Mouse (Mus musculus): ENCODE measurements around the gene Gm10277. TPM values are rescaled to one million over a fixed set of nuclear protein-coding genes. Genes with fewer than 3 reads are reported as not detected.

Gene Gm10277
- 0.92 and 1.4 TPM in 2 replicates for polyA plus RNA-seq (2014; fragmentation: Nextera tagmentation; extraction: Ambion mirVana)

GRCm38 (mm10) chr11:77787707-77788106, at the start of gene Gm10277:
TSS of gene Gm10277 (minus strand) at chr11:77787747.
- H3K4me3 ChIP-seq (ENCODE audit: low read length) = no peak within 1 kb of the TSS
- H3K4me2 ChIP-seq (replicated peaks; ENCODE audit: low read depth, low read length) = no peak within 1 kb of the TSS
- WGBS = 91% methylated on average over 5 of the region's 5 CpGs
- H3K27ac ChIP-seq (ENCODE audit: low read depth, low read length) = peak within 1 kb of the TSS; percentile 90; the same call in 1 of the 2 replicates
- no peak for ATAC-seq (ENCODE audit: low FRiP score, low TSS enrichment)
- no peaks in the 10 kb centered on the region for H3K36me3 ChIP-seq (ENCODE audit: control insufficient read depth, insufficient read depth, low read length)
- no peaks in the 10 kb centered on the region for H3K9me3 ChIP-seq (ENCODE audit: control insufficient read depth, low read length)
- H3K9ac ChIP-seq (ENCODE audit: low read depth, low read length) = no peak within 1 kb of the TSS
- H3K27me3 ChIP-seq (ENCODE audit: control insufficient read depth, insufficient read depth, low read length) = no peaks in the 10 kb centered on the region
- H3K4me1 ChIP-seq (ENCODE audit: control insufficient read depth, insufficient read depth, low read length) = peaks cover 52% of the 10 kb centered on the region

- H3K27me3 ChIP-seq (ENCODE audit: control insufficient read depth, insufficient read depth, low read length) = 0 out of 2 replicates have a peak, but pooled peaks cover 5% of the 10 kb centered on the region
- 0 out of 2 replicates have a peak, but pooled peaks cover 3% of the 10 kb centered on the region for H3K4me1 ChIP-seq (ENCODE audit: control insufficient read depth, insufficient read depth, low read length)
- peaks cover 23% of the 10 kb centered on the region for H3K36me3 ChIP-seq (ENCODE audit: control insufficient read depth, insufficient read depth, low read length)
- ATAC-seq (ENCODE audit: low FRiP score, low TSS enrichment) = no peak
- H3K9ac ChIP-seq (ENCODE audit: low read depth, low read length) = no peak overlapping the region
- H3K27ac ChIP-seq (ENCODE audit: low read depth, low read length) = no peak overlapping the region
- no peaks in the 10 kb centered on the region for H3K9me3 ChIP-seq (ENCODE audit: control insufficient read depth, low read length)
- H3K4me3 ChIP-seq (ENCODE audit: low read length) = no peak overlapping the region
- H3K4me2 ChIP-seq (replicated peaks; ENCODE audit: low read depth, low read length) = no peak overlapping the region
- 63% methylated on average over 4 of the region's 4 CpGs for WGBS
Observed at GRCm38 (mm10) chr11:77836751-77837150, 49.2 kb upstream of the Gm10277 start.

GRCm38 (mm10) chr11:77836290-77836689, 48.7 kb upstream of the Gm10277 start:
- no peak overlapping the region for H3K9ac ChIP-seq (ENCODE audit: low read depth, low read length)

GRCm38 (mm10) chr11:77835109-77835508, 47.6 kb upstream of the Gm10277 start:
- WGBS = 86% methylated on average over 3 of the region's 3 CpGs
- Histone ChIP-seq H3K27me3 (ENCODE audit: control insufficient read depth, insufficient read depth, low read length) (0 out of 2 replicates have a peak, but pooled peaks cover 5% of the 10 kb centered on the region), H3K36me3 (ENCODE audit: control insufficient read depth, insufficient read depth, low read length) (peaks cover 14% of the 10 kb centered on the region), H3K4me3 (ENCODE audit: low read length) (no peak overlapping the region), H3K4me1 (ENCODE audit: control insufficient read depth, insufficient read depth, low read length) (no peaks in the 10 kb centered on the region), H3K4me2 (replicated peaks; ENCODE audit: low read depth, low read length) (no peak overlapping the region), H3K9me3 (ENCODE audit: control insufficient read depth, low read length) (no peaks in the 10 kb centered on the region), H3K27ac (ENCODE audit: low read depth, low read length) (no peak overlapping the region), H3K9ac (ENCODE audit: low read depth, low read length) (no peak overlapping the region)
- ATAC-seq (ENCODE audit: low FRiP score, low TSS enrichment) = no peak

More at GRCm38 (mm10) chr11:77836290-77836689, 48.7 kb upstream of the Gm10277 start:
- no peak overlapping the region for H3K4me3 ChIP-seq (ENCODE audit: low read length)
- 88% methylated on average over 5 of the region's 5 CpGs for WGBS
- no peaks in the 10 kb centered on the region for H3K9me3 ChIP-seq (ENCODE audit: control insufficient read depth, low read length)
- H3K27ac ChIP-seq (ENCODE audit: low read depth, low read length) = no peak overlapping the region
- no peak overlapping the region for H3K4me2 ChIP-seq (replicated peaks; ENCODE audit: low read depth, low read length)
- ATAC-seq (ENCODE audit: low FRiP score, low TSS enrichment) = no peak
- 0 out of 2 replicates have a peak, but pooled peaks cover 2% of the 10 kb centered on the region for H3K4me1 ChIP-seq (ENCODE audit: control insufficient read depth, insufficient read depth, low read length)
- 0 out of 2 replicates have a peak, but pooled peaks cover 5% of the 10 kb centered on the region for H3K27me3 ChIP-seq (ENCODE audit: control insufficient read depth, insufficient read depth, low read length)
- H3K36me3 ChIP-seq (ENCODE audit: control insufficient read depth, insufficient read depth, low read length) = peaks cover 21% of the 10 kb centered on the region

GRCm38 (mm10) chr11:77832541-77832940, 45.0 kb upstream of the Gm10277 start:
- no peaks in the 10 kb centered on the region for H3K9me3 ChIP-seq (ENCODE audit: control insufficient read depth, low read length)
- peaks cover 24% of the 10 kb centered on the region for H3K36me3 ChIP-seq (ENCODE audit: control insufficient read depth, insufficient read depth, low read length)
- H3K9ac ChIP-seq (ENCODE audit: low read depth, low read length) = no peak overlapping the region
- H3K27me3 ChIP-seq (ENCODE audit: control insufficient read depth, insufficient read depth, low read length) = no peaks in the 10 kb centered on the region
- 89% methylated on average over 4 of the region's 4 CpGs for WGBS
- no peak overlapping the region for H3K4me2 ChIP-seq (replicated peaks; ENCODE audit: low read depth, low read length)
- no peak overlapping the region for H3K4me3 ChIP-seq (ENCODE audit: low read length)
- no peak overlapping the region for H3K27ac ChIP-seq (ENCODE audit: low read depth, low read length)
- H3K4me1 ChIP-seq (ENCODE audit: control insufficient read depth, insufficient read depth, low read length) = no peaks in the 10 kb centered on the region
- no peak for ATAC-seq (ENCODE audit: low FRiP score, low TSS enrichment)

GRCm38 (mm10) chr11:77830875-77831274, 43.3 kb upstream of the Gm10277 start:
- Histone ChIP-seq H3K27ac (ENCODE audit: low read depth, low read length) (no peak overlapping the region), H3K9me3 (ENCODE audit: control insufficient read depth, low read length) (no peaks in the 10 kb centered on the region), H3K4me3 (ENCODE audit: low read length) (no peak overlapping the region), H3K9ac (ENCODE audit: low read depth, low read length) (no peak overlapping the region), H3K27me3 (ENCODE audit: control insufficient read depth, insufficient read depth, low read length) (no peaks in the 10 kb centered on the region), H3K36me3 (ENCODE audit: control insufficient read depth, insufficient read depth, low read length) (peaks cover 15% of the 10 kb centered on the region), H3K4me1 (ENCODE audit: control insufficient read depth, insufficient read depth, low read length) (no peaks in the 10 kb centered on the region), H3K4me2 (replicated peaks; ENCODE audit: low read depth, low read length) (no peak overlapping the region)
- WGBS = 69% methylated on average over 7 of the region's 7 CpGs
- no peak for ATAC-seq (ENCODE audit: low FRiP score, low TSS enrichment)

GRCm38 (mm10) chr11:77829043-77829841, 41.7 kb upstream of the Gm10277 start:
- Histone ChIP-seq H3K36me3 (ENCODE audit: control insufficient read depth, insufficient read depth, low read length) (peaks cover 26% of the 10 kb centered on the region), H3K27ac (ENCODE audit: low read depth, low read length) (no peak overlapping the region), H3K9ac (ENCODE audit: low read depth, low read length) (no peak overlapping the region), H3K4me3 (ENCODE audit: low read length) (no peak overlapping the region), H3K4me1 (ENCODE audit: control insufficient read depth, insufficient read depth, low read length) (no peaks in the 10 kb centered on the region), H3K27me3 (ENCODE audit: control insufficient read depth, insufficient read depth, low read length) (no peaks in the 10 kb centered on the region), H3K4me2 (replicated peaks; ENCODE audit: low read depth, low read length) (no peak overlapping the region), H3K9me3 (ENCODE audit: control insufficient read depth, low read length) (no peaks in the 10 kb centered on the region)
- WGBS = 80% methylated on average over 23 of the region's 23 CpGs
- no peak for ATAC-seq (ENCODE audit: low FRiP score, low TSS enrichment)

- Histone ChIP-seq H3K9ac (ENCODE audit: low read depth, low read length) (no peak overlapping the region), H3K4me3 (ENCODE audit: low read length) (no peak overlapping the region), H3K36me3 (ENCODE audit: control insufficient read depth, insufficient read depth, low read length) (peaks cover 36% of the 10 kb centered on the region), H3K4me2 (replicated peaks; ENCODE audit: low read depth, low read length) (no peak overlapping the region), H3K4me1 (ENCODE audit: control insufficient read depth, insufficient read depth, low read length) (no peaks in the 10 kb centered on the region), H3K27ac (ENCODE audit: low read depth, low read length) (no peak overlapping the region), H3K27me3 (ENCODE audit: control insufficient read depth, insufficient read depth, low read length) (no peaks in the 10 kb centered on the region), H3K9me3 (ENCODE audit: control insufficient read depth, low read length) (no peaks in the 10 kb centered on the region)
- no peak for ATAC-seq (ENCODE audit: low FRiP score, low TSS enrichment)
- 88% methylated on average over 5 of the region's 5 CpGs for WGBS
Observed at GRCm38 (mm10) chr11:77828163-77828562, 40.6 kb upstream of the Gm10277 start.
